Mouse (Mus musculus): ENCODE results near the gene Nfu1. TPM values are rescaled to one million over a fixed set of nuclear protein-coding genes. Genes with fewer than 3 reads are reported as not detected.
A peak's percentile ranks its signal among the peaks of the same experiment; 100 is the strongest.

Nfu1 gene
- total and polyA plus RNA-seq, 3 experiments = 111 to 123 TPM; not detected in 1

DNA sequence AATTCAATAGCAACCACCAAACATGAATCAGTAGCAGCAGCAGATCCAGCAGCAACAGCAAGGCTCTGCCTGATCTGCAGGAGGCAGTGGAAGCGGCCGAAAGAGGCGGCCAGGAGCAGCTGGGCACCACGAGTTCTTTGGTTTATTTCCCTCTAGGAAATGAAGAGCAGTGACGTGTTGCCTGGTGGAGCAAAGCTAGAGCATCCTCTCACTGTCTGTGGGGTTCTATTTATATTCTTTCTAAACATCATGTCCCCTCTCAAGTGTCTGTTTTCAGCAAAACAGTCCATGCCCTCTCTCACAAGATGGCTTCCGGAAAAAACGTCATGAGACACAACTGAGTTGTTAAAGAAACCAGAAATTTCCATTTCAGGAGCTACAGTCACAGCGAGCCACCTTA is 30.1 kb downstream of the Nfu1 start:
- Histone ChIP-seq H3K27ac (ENCODE audit: control insufficient read depth, low read depth, low read length) (no peak overlapping the region), H3K36me3 (ENCODE audit: control insufficient read depth in 1 of 2, insufficient read depth in 2 of 2, low read length in 2 of 2) (peaks cover 0 to 14% of the 10 kb centered on the region in 2 experiments; a peak in 2 of 4 replicates), H3K9me3 (replicated peaks; ENCODE audit: insufficient read depth, low read length) (no peaks in the 10 kb centered on the region), H3K4me3 (ENCODE audit: control insufficient read depth in 1 of 2, insufficient read depth in 1 of 2, low read depth in 2 of 2, low read length in 2 of 2) (no peak overlapping the region), H3K27me3 (ENCODE audit: control insufficient read depth in 1 of 2, insufficient read depth in 2 of 2, low read length in 2 of 2) (no peaks in the 10 kb centered on the region), H3K79me2 (ENCODE audit: control insufficient read depth, insufficient read depth, low read length, poor library complexity) (peaks cover 17% of the 10 kb centered on the region), H3K4me1 (ENCODE audit: control insufficient read depth in 1 of 2, insufficient read depth in 2 of 2, low read length in 2 of 2) (peaks cover 13% of the 10 kb centered on the region in 2 experiments), H3K9ac (ENCODE audit: control insufficient read depth, low read depth, low read length, poor library complexity, severe bottlenecking) (no peak overlapping the region)
- TF ChIP-seq ZKSCAN1 (IDR thresholded peaks at IDR 0.05; ENCODE audit: low read depth, low read length) (no peak), NELFE (IDR thresholded peaks at IDR 0.05; ENCODE audit: low read depth, low read length) (no peak), CHD2 (IDR thresholded peaks at IDR 0.05; ENCODE audit: low read length) (no peak), MAFK (IDR thresholded peaks at IDR 0.05; ENCODE audit: borderline replicate concordance, low read depth, low read length) (no peak), GABPA (IDR thresholded peaks at IDR 0.05; ENCODE audit: low read depth, low read length) (no peak), USF2 (IDR thresholded peaks at IDR 0.05; ENCODE audit: borderline replicate concordance in 1 of 2, insufficient read depth in 1 of 2, low read depth in 1 of 2, low read length in 2 of 2) (no peak), ZNF384 (IDR thresholded peaks at IDR 0.05; ENCODE audit: low read depth, low read length) (no peak), TAL1 (IDR thresholded peaks at IDR 0.05; ENCODE audit: low read length) (0 out of 2 replicates have a peak, but pooled peaks have one; percentile 13)
- peak; percentile 21 for DNase-seq (ENCODE audit: low read depth, low spot score)

GRCm38 (mm10) chr6:87040971-87041370 is 31.9 kb downstream of the Nfu1 start:
- peak overlapping the region; percentile 98 for H3K27ac ChIP-seq (ENCODE audit: control insufficient read depth, low read depth, low read length)
- H3K79me2 ChIP-seq (ENCODE audit: control insufficient read depth, insufficient read depth, low read length, poor library complexity) = peaks cover 25% of the 10 kb centered on the region
- H3K9me3 ChIP-seq (replicated peaks; ENCODE audit: insufficient read depth, low read length) = no peaks in the 10 kb centered on the region
- DNase-seq (ENCODE audit: low read depth, low spot score) = no peak
- H3K27me3 ChIP-seq (ENCODE audit: control insufficient read depth in 1 of 2, insufficient read depth in 2 of 2, low read length in 2 of 2) = no peaks in the 10 kb centered on the region
- H3K4me3 ChIP-seq (ENCODE audit: control insufficient read depth in 1 of 2, insufficient read depth in 1 of 2, low read depth in 2 of 2, low read length in 2 of 2) = peak overlapping the region; percentile 1 to 52; a peak in 3 of 4 replicates
- H3K36me3 ChIP-seq (ENCODE audit: control insufficient read depth in 1 of 2, insufficient read depth in 2 of 2, low read length in 2 of 2) = peaks cover 0 to 29% of the 10 kb centered on the region in 2 experiments; a peak in 3 of 4 replicates
- peaks cover 18 to 26% of the 10 kb centered on the region in 2 experiments for H3K4me1 ChIP-seq (ENCODE audit: control insufficient read depth in 1 of 2, insufficient read depth in 2 of 2, low read length in 2 of 2)
- peak overlapping the region; percentile 59 for H3K9ac ChIP-seq (ENCODE audit: control insufficient read depth, low read depth, low read length, poor library complexity, severe bottlenecking)
- no peak for TF ChIP-seq RAD21 (IDR thresholded peaks at IDR 0.05; ENCODE audit: low read depth, low read length)
- TF ChIP-seq USF2 (IDR thresholded peaks at IDR 0.05; ENCODE audit: borderline replicate concordance in 1 of 2, insufficient read depth in 1 of 2, low read depth in 1 of 2, low read length in 2 of 2) = no peak
- no peak for TF ChIP-seq UBTF (IDR thresholded peaks at IDR 0.05; ENCODE audit: borderline replicate concordance, insufficient read depth, low read depth, low read length)
- peak; percentile 67 for TF ChIP-seq ETS1 (IDR thresholded peaks at IDR 0.05; ENCODE audit: low read depth, low read length)
- no peak for TF ChIP-seq GABPA (IDR thresholded peaks at IDR 0.05; ENCODE audit: low read depth, low read length)
- peak; percentile 63 for TF ChIP-seq MAX (IDR thresholded peaks at IDR 0.05; ENCODE audit: low read length)
- no peak for TF ChIP-seq E2F4 (IDR thresholded peaks at IDR 0.05; ENCODE audit: borderline replicate concordance, low read depth, low read length)
- TF ChIP-seq BHLHE40 (IDR thresholded peaks at IDR 0.05; ENCODE audit: borderline replicate concordance, low read depth, low read length) = no peak
- no peak for TF ChIP-seq SMC3 (IDR thresholded peaks at IDR 0.05; ENCODE audit: low read depth, low read length)
- peak; percentile 28; the same call in 1 of the 2 replicates for TF ChIP-seq NELFE (IDR thresholded peaks at IDR 0.05; ENCODE audit: low read depth, low read length)
- no peak for TF ChIP-seq HCFC1 (IDR thresholded peaks at IDR 0.05; ENCODE audit: low read depth, low read length)
- TF ChIP-seq MAZ (IDR thresholded peaks at IDR 0.05; ENCODE audit: low read depth, low read length) = no peak
- no peak for TF ChIP-seq KAT2A (conservative IDR thresholded peaks at IDR 0.05; ENCODE audit: low read depth, low read length)
- no peak for TF ChIP-seq USF1 (IDR thresholded peaks at IDR 0.05; ENCODE audit: low read depth, low read length)
- no peak for TF ChIP-seq MYB (IDR thresholded peaks at IDR 0.05; ENCODE audit: low read depth, low read length)
- TF ChIP-seq MXI1 (IDR thresholded peaks at IDR 0.05; ENCODE audit: low read depth, low read length) = peak; percentile 47; the same call in 1 of the 2 replicates
- no peak for TF ChIP-seq CHD2 (IDR thresholded peaks at IDR 0.05; ENCODE audit: low read length)
- no peak for TF ChIP-seq RCOR1 (IDR thresholded peaks at IDR 0.05; ENCODE audit: low read depth, low read length)
- no peak for TF ChIP-seq ZNF384 (IDR thresholded peaks at IDR 0.05; ENCODE audit: low read depth, low read length)
- TF ChIP-seq POLR2AphosphoS2 (IDR thresholded peaks at IDR 0.05; ENCODE audit: low read length) = no peak
- TF ChIP-seq JUND (IDR thresholded peaks at IDR 0.05; ENCODE audit: low read depth, low read length) = no peak
- TF ChIP-seq CTCF (IDR thresholded peaks at IDR 0.05 in 2 of 3, conservative IDR thresholded peaks at IDR 0.05 in 1 of 3; ENCODE audit: control insufficient read depth in 1 of 3, insufficient read depth in 1 of 3, low read depth in 2 of 3, low read length in 3 of 3, poor library complexity in 1 of 3, severe bottlenecking in 1 of 3) = no peak
- TF ChIP-seq MAFK (IDR thresholded peaks at IDR 0.05; ENCODE audit: borderline replicate concordance, low read depth, low read length) = no peak
- no peak for TF ChIP-seq TAL1 (IDR thresholded peaks at IDR 0.05; ENCODE audit: low read length)
- TF ChIP-seq SIN3A (IDR thresholded peaks at IDR 0.05; ENCODE audit: low read length) = peak; percentile 49
- peak; percentile 66 for TF ChIP-seq GATA1 (IDR thresholded peaks at IDR 0.05; ENCODE audit: low read depth, low read length)
- TF ChIP-seq ELF1 (IDR thresholded peaks at IDR 0.05; ENCODE audit: low read depth, low read length) = no peak
- TF ChIP-seq POLR2AphosphoS5 (IDR thresholded peaks at IDR 0.05; ENCODE audit: borderline replicate concordance, low read depth, low read length) = no peak
- no peak; a peak in 2 of 4 replicates for TF ChIP-seq EP300 (IDR thresholded peaks at IDR 0.05; ENCODE audit: low read depth in 1 of 2, low read length in 2 of 2)

Data from MEL (cell line).